ENCODE assay signal across 9 mouse cellular contexts in genomic region chr2:32304145-32304832, GRCm38 (mm10). TPM values are rescaled to one million over a fixed set of nuclear protein-coding genes. Genes with fewer than 3 reads are reported as not detected.
DNase-seq lines count a peak whose midpoint lies in the region; ATAC-seq and TF ChIP-seq lines count a peak whose summit lies in the region.
"Had no signal": no experiment of that assay in that cellular context is flagged by ENCODE, and none has a peak within 500 bp of the region (broad histone marks: within the 10 kb centered on the region; RNA-seq: fewer than 3 reads in every experiment).

No protein-coding gene starts in this region.

- no peak overlapping the region for H3K9ac ChIP-seq in hindbrain, embryonic 11.5 days (ENCODE audit: low read depth, low read length)
- no peak overlapping the region for H3K9ac ChIP-seq in hindbrain, embryonic 16.5 days (ENCODE audit: low read depth, low read length)
- H3K9ac ChIP-seq in forebrain, embryonic 14.5 days (ENCODE audit: low read length) = no peak overlapping the region
- H3K9ac ChIP-seq in midbrain, postnatal 0 days (replicated peaks; ENCODE audit: low read length, poor library complexity, severe bottlenecking) = no peak overlapping the region
- H3K9ac ChIP-seq: liver, embryonic 15.5 days had no signal

- ATAC-seq in hindbrain, embryonic 11.5 days (ENCODE audit: low FRiP score) = no peak
- no peak for ATAC-seq in hindbrain, embryonic 16.5 days
- ATAC-seq in cerebellum, adult (ENCODE audit: insufficient number of reproducible peaks, low FRiP score, low TSS enrichment) = 0 out of 2 replicates have a peak, but pooled peaks have one; percentile 14
- ATAC-seq in forebrain, embryonic 14.5 days = peak; percentile 52
- no peak for ATAC-seq in midbrain, postnatal 0 days (ENCODE audit: low FRiP score)
- ATAC-seq in erythroblast, adult 5-6 weeks (replicated peaks; ENCODE audit: low FRiP score, poor library complexity, severe bottlenecking) = no peak

- peaks cover 11% of the 10 kb centered on the region; the same call in 1 of the 2 replicates for H3K36me3 ChIP-seq in hindbrain, embryonic 11.5 days (ENCODE audit: control insufficient read depth, insufficient read depth, low read length)
- peaks cover 54% of the 10 kb centered on the region for H3K36me3 ChIP-seq in hindbrain, embryonic 16.5 days (ENCODE audit: control insufficient read depth, insufficient read depth, low read length)
- peaks cover 94% of the 10 kb centered on the region for H3K36me3 ChIP-seq in forebrain, embryonic 14.5 days (ENCODE audit: control insufficient read depth, insufficient read depth, low read length)
- peaks cover 72% of the 10 kb centered on the region for H3K36me3 ChIP-seq in midbrain, postnatal 0 days (ENCODE audit: insufficient read depth, low read length)

- DNase-seq in hindbrain, embryonic 11.5 days (ENCODE audit: low spot score) = peak; percentile 71
- DNase-seq in ES-CJ7 (ENCODE audit: low read depth, low spot score) = peak; percentile 73
- peak; percentile 51 for DNase-seq in forebrain, embryonic 14.5 days (ENCODE audit: low spot score)
- peak; percentile 68 to 69 for DNase-seq in kidney, postnatal 25 days
- DNase-seq in midbrain, postnatal 0 days (ENCODE audit: low spot score) = no peak

- H3K4me2 ChIP-seq in hindbrain, embryonic 11.5 days (replicated peaks; ENCODE audit: low read depth, low read length) = no peak overlapping the region
- no peak overlapping the region for H3K4me2 ChIP-seq in hindbrain, embryonic 16.5 days (ENCODE audit: low read length)
- no peak overlapping the region for H3K4me2 ChIP-seq in forebrain, embryonic 14.5 days (ENCODE audit: low read length)
- H3K4me2 ChIP-seq in midbrain, postnatal 0 days (ENCODE audit: low read depth, low read length, poor library complexity, severe bottlenecking) = no peak overlapping the region
- H3K4me2 ChIP-seq: liver, embryonic 15.5 days had no signal

- H3K4me1 ChIP-seq in hindbrain, embryonic 11.5 days (replicated peaks; ENCODE audit: control insufficient read depth, insufficient read depth, low read length) = no peaks in the 10 kb centered on the region
- H3K4me1 ChIP-seq in hindbrain, embryonic 16.5 days (ENCODE audit: control insufficient read depth, insufficient read depth, low read depth, low read length) = no peaks in the 10 kb centered on the region
- H3K4me1 ChIP-seq in forebrain, embryonic 14.5 days (ENCODE audit: control insufficient read depth, insufficient read depth, low read length) = no peaks in the 10 kb centered on the region
- H3K4me1 ChIP-seq in midbrain, postnatal 0 days (ENCODE audit: insufficient read depth, low read length) = no peaks in the 10 kb centered on the region
- H3K4me1 ChIP-seq: liver, embryonic 15.5 days had no signal

- peak; percentile 67 for TF ChIP-seq CTCF in midbrain, postnatal 0 days (IDR thresholded peaks at IDR 0.05)

- no peaks in the 10 kb centered on the region for H3K27me3 ChIP-seq in hindbrain, embryonic 11.5 days (ENCODE audit: control insufficient read depth, insufficient read depth, low read length)
- no peaks in the 10 kb centered on the region for H3K27me3 ChIP-seq in hindbrain, embryonic 16.5 days (replicated peaks; ENCODE audit: control insufficient read depth, insufficient read depth, low read length)
- H3K27me3 ChIP-seq in forebrain, embryonic 14.5 days (replicated peaks; ENCODE audit: control insufficient read depth, insufficient read depth, low read length) = no peaks in the 10 kb centered on the region
- H3K27me3 ChIP-seq in midbrain, postnatal 0 days (ENCODE audit: insufficient read depth, low read length) = no peaks in the 10 kb centered on the region
- H3K27me3 ChIP-seq: liver, embryonic 15.5 days had no signal

- H3K4me3 ChIP-seq in hindbrain, embryonic 11.5 days (ENCODE audit: low read depth, low read length) = no peak overlapping the region
- H3K4me3 ChIP-seq in hindbrain, embryonic 16.5 days (ENCODE audit: low read length) = no peak overlapping the region
- no peak overlapping the region for H3K4me3 ChIP-seq in forebrain, embryonic 14.5 days (ENCODE audit: low read depth, low read length)
- no peak overlapping the region for H3K4me3 ChIP-seq in midbrain, postnatal 0 days (ENCODE audit: low read depth, low read length)
- H3K4me3 ChIP-seq: liver, embryonic 15.5 days had no signal

- 65% methylated on average over 8 of the region's 8 CpGs for WGBS in hindbrain, embryonic 11.5 days
- WGBS in hindbrain, embryonic 16.5 days = 52% methylated on average over 8 of the region's 8 CpGs
- WGBS in forebrain, embryonic 14.5 days = 55% methylated on average over 8 of the region's 8 CpGs
- WGBS in midbrain, postnatal 0 days = 54% methylated on average over 8 of the region's 8 CpGs

- no peaks in the 10 kb centered on the region for H3K9me3 ChIP-seq in hindbrain, embryonic 11.5 days (ENCODE audit: control insufficient read depth, low read length)
- no peaks in the 10 kb centered on the region for H3K9me3 ChIP-seq in hindbrain, embryonic 16.5 days (ENCODE audit: control insufficient read depth, low read length)
- H3K9me3 ChIP-seq in forebrain, embryonic 14.5 days (replicated peaks; ENCODE audit: control insufficient read depth, low read length) = no peaks in the 10 kb centered on the region
- H3K9me3 ChIP-seq in midbrain, postnatal 0 days (ENCODE audit: low read length) = no peaks in the 10 kb centered on the region
- H3K9me3 ChIP-seq: liver, embryonic 15.5 days had no signal

- no peak overlapping the region for H3K27ac ChIP-seq in hindbrain, embryonic 11.5 days (ENCODE audit: low read depth, low read length)
- H3K27ac ChIP-seq in hindbrain, embryonic 16.5 days (ENCODE audit: low read depth, low read length) = no peak overlapping the region
- no peak overlapping the region for H3K27ac ChIP-seq in forebrain, embryonic 14.5 days (ENCODE audit: low read depth, low read length)
- no peak overlapping the region for H3K27ac ChIP-seq in midbrain, postnatal 0 days (ENCODE audit: low read depth, low read length)
- H3K27ac ChIP-seq: liver, embryonic 15.5 days had no signal

RNA-seq across cellular contexts. Expression of gene Swi5, which starts 16.4 kb away (rescaled TPM):
- polyA plus RNA-seq in hindbrain, embryonic 11.5 days (2014; fragmentation: Nextera tagmentation; extraction: Ambion mirVana) = 185 and 378 TPM in 2 replicates
- polyA plus RNA-seq in hindbrain, embryonic 16.5 days (2015; fragmentation: Nextera tagmentation; extraction: Ambion mirVana) = 378 and 447 TPM in 2 replicates
- polyA plus RNA-seq in forebrain, embryonic 14.5 days (2014; fragmentation: Nextera tagmentation; extraction: Ambion mirVana) = 186 and 243 TPM in 2 replicates
- total RNA-seq in midbrain, postnatal 0 days (2014; rRNA removed) = 292 and 375 TPM in 2 replicates
- 463 and 486 TPM in 2 replicates for polyA plus RNA-seq in midbrain, postnatal 0 days (2015; fragmentation: Nextera tagmentation; extraction: Ambion mirVana)
- 30.4 and 97.8 TPM in 2 replicates for total RNA-seq in erythroblast, adult 5-6 weeks (2015; ENCODE audit: low replicate concordance)
- total RNA-seq in erythroblast, adult 5-6 weeks (2017; ENCODE audit: low replicate concordance) = 76.9 and 89.4 TPM in 2 replicates

RNA-seq across cellular contexts. Expression of gene Golga2, which starts 17.1 kb away (rescaled TPM):
- 14.6 and 17.7 TPM in 2 replicates for polyA plus RNA-seq in hindbrain, embryonic 11.5 days (2014; fragmentation: Nextera tagmentation; extraction: Ambion mirVana)
- 25.5 and 30.1 TPM in 2 replicates for polyA plus RNA-seq in hindbrain, embryonic 16.5 days (2015; fragmentation: Nextera tagmentation; extraction: Ambion mirVana)
- polyA plus RNA-seq in forebrain, embryonic 14.5 days (2014; fragmentation: Nextera tagmentation; extraction: Ambion mirVana) = 15.5 and 20.6 TPM in 2 replicates
- 57.4 and 68.8 TPM in 2 replicates for total RNA-seq in midbrain, postnatal 0 days (2014; rRNA removed)
- 27.7 and 30.1 TPM in 2 replicates for polyA plus RNA-seq in midbrain, postnatal 0 days (2015; fragmentation: Nextera tagmentation; extraction: Ambion mirVana)
- 6.3 and 11.1 TPM in 2 replicates for total RNA-seq in erythroblast, adult 5-6 weeks (2015; ENCODE audit: low replicate concordance)
- total RNA-seq in erythroblast, adult 5-6 weeks (2017; ENCODE audit: low replicate concordance) = 34.5 and 44.0 TPM in 2 replicates

RNA-seq across cellular contexts. Expression of gene Uck1, which starts 44.3 kb away (rescaled TPM):
- polyA plus RNA-seq in hindbrain, embryonic 11.5 days (2014; fragmentation: Nextera tagmentation; extraction: Ambion mirVana) = 56.0 and 64.1 TPM in 2 replicates
- polyA plus RNA-seq in hindbrain, embryonic 16.5 days (2015; fragmentation: Nextera tagmentation; extraction: Ambion mirVana) = 99.1 and 101 TPM in 2 replicates
- polyA plus RNA-seq in forebrain, embryonic 14.5 days (2014; fragmentation: Nextera tagmentation; extraction: Ambion mirVana) = 84.2 and 96.6 TPM in 2 replicates
- total RNA-seq in midbrain, postnatal 0 days (2014; rRNA removed) = 138 and 142 TPM in 2 replicates
- polyA plus RNA-seq in midbrain, postnatal 0 days (2015; fragmentation: Nextera tagmentation; extraction: Ambion mirVana) = 110 and 121 TPM in 2 replicates
- total RNA-seq in erythroblast, adult 5-6 weeks (2015; ENCODE audit: low replicate concordance) = 0.96 and 3.1 TPM in 2 replicates
- 4.0 and 11.6 TPM in 2 replicates for total RNA-seq in erythroblast, adult 5-6 weeks (2017; ENCODE audit: low replicate concordance)

RNA-seq across cellular contexts. Expression of gene Ciz1, which starts 47.8 kb away (rescaled TPM):
- polyA plus RNA-seq in hindbrain, embryonic 11.5 days (2014; fragmentation: Nextera tagmentation; extraction: Ambion mirVana) = 42.4 and 49.0 TPM in 2 replicates
- polyA plus RNA-seq in hindbrain, embryonic 16.5 days (2015; fragmentation: Nextera tagmentation; extraction: Ambion mirVana) = 41.1 and 57.5 TPM in 2 replicates
- polyA plus RNA-seq in forebrain, embryonic 14.5 days (2014; fragmentation: Nextera tagmentation; extraction: Ambion mirVana) = 37.3 and 48.0 TPM in 2 replicates
- 63.7 and 81.8 TPM in 2 replicates for total RNA-seq in midbrain, postnatal 0 days (2014; rRNA removed)
- polyA plus RNA-seq in midbrain, postnatal 0 days (2015; fragmentation: Nextera tagmentation; extraction: Ambion mirVana) = 47.3 and 48.8 TPM in 2 replicates
- total RNA-seq in erythroblast, adult 5-6 weeks (2015; ENCODE audit: low replicate concordance) = 18.6 and 38.2 TPM in 2 replicates
- 21.2 and 33.5 TPM in 2 replicates for total RNA-seq in erythroblast, adult 5-6 weeks (2017; ENCODE audit: low replicate concordance)

RNA-seq across cellular contexts. Expression of gene Dnm1, which starts 48.8 kb away (rescaled TPM):
- 17.4 and 22.6 TPM in 2 replicates for polyA plus RNA-seq in hindbrain, embryonic 11.5 days (2014; fragmentation: Nextera tagmentation; extraction: Ambion mirVana)
- polyA plus RNA-seq in hindbrain, embryonic 16.5 days (2015; fragmentation: Nextera tagmentation; extraction: Ambion mirVana) = 71.2 and 79.0 TPM in 2 replicates
- polyA plus RNA-seq in forebrain, embryonic 14.5 days (2014; fragmentation: Nextera tagmentation; extraction: Ambion mirVana) = 28.2 and 42.8 TPM in 2 replicates
- total RNA-seq in midbrain, postnatal 0 days (2014; rRNA removed) = 170 and 186 TPM in 2 replicates
- 105 and 107 TPM in 2 replicates for polyA plus RNA-seq in midbrain, postnatal 0 days (2015; fragmentation: Nextera tagmentation; extraction: Ambion mirVana)
- not detected in 2 replicates for total RNA-seq in erythroblast, adult 5-6 weeks (2015; ENCODE audit: low replicate concordance)
- not detected in 2 replicates for total RNA-seq in erythroblast, adult 5-6 weeks (2017; ENCODE audit: low replicate concordance)

Comparison
In these comparisons a context has a peak if more than half of its experiments do, and no peak if none do; other contexts are left out.
1. ATAC-seq: peak in cerebellum, adult (single experiment) and forebrain, embryonic 14.5 days (single experiment); none in hindbrain, embryonic 11.5 days (single experiment), hindbrain, embryonic 16.5 days (single experiment), midbrain, postnatal 0 days (single experiment) and erythroblast, adult 5-6 weeks (single experiment).